Mouse (Mus musculus) monocyte, adult 5-6 weeks (primary cell): Measurements from ENCODE around the gene Smoc1. TPM values are rescaled to one million over a fixed set of nuclear protein-coding genes. Genes with fewer than 3 reads are reported as not detected.

Source experiments
- ATAC-seq: fragments of 153-309, 156-312 bp; replicated peaks from 2 replicates; pipeline ENCODE4 v1.8.0; 2017; ENCODE audit warnings: mild to moderate bottlenecking; ENCODE audit not compliant: low TSS enrichment, insufficient number of reproducible peaks, severe bottlenecking, poor library complexity, low FRiP score
- total RNA-seq: library from RNA; stranded (forward); fragments of 200-1000, 200-491, 200-594 nt; gene quantifications from 3 replicates; pipeline ENCODE4 v1.2.3, GENCODE M21; 2017

The Smoc1 gene
- total RNA-seq, result 0.19 to 0.58 TPM in 2 of 3 replicates, not detected in the other

DNA sequence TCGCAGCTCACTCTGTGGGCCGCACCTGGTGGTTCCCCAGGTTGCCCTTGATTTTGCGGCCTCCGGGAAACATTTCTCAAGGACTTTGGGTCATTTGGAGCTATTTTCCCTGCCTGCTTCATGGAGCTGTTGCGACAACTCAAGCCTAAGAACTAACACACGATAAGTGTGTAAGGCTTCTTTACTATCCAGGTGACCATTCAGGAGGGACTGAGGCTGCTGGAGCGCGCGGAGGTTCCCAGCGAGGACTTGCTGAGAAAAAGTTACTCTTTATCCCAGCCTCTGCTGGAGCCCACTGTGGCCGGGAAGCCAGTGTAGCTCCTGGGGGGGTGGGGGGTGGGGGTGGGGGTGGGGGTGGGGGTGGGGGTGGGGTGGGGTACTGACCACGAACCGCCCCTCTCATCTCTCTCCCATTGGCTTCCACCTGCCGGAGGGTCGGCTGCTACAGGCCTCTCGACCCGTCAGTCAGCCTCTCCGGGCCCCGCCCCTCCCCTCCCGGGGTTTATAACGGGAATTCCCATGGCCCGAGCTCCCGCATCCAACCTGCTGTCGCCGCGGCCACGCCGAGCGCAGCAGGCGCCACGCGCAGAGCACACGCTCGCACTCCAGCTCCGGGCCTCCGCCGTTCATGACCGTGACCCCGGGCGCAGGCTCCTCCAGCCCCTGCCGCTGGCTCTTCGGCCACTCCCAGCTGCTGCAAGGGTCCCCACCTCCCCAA is at the start of gene Smoc1:
Gene Smoc1 (plus strand): TSS at position 532 of the 718 bp plus-strand sequence.
- no peak for ATAC-seq

DNA sequence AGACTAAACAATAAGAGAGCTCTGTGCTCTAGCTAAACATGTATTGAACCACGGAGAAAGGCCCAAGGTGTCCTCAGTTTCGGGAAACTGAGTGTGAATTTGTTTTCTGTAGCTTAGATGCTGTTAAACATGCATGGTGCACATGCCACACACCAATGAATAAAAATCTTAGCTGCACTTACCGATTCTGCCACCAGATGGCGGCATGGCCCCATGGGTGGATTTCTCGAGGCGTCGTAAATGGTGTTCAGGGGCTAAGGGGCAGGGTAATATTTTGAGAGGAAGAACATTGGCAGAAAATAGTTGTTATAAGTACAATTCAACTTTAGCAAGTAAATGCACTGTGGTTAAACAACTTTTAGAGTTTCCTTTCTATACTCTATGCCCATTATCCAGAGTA is 44.3 kb upstream of the Smoc1 start:
- ATAC-seq, result peak; percentile 68; the same call in 1 of the 2 replicates

GRCm38 (mm10) chr12:80983695-80984094 is 42.9 kb upstream of the Smoc1 start:
- ATAC-seq, result no peak

DNA sequence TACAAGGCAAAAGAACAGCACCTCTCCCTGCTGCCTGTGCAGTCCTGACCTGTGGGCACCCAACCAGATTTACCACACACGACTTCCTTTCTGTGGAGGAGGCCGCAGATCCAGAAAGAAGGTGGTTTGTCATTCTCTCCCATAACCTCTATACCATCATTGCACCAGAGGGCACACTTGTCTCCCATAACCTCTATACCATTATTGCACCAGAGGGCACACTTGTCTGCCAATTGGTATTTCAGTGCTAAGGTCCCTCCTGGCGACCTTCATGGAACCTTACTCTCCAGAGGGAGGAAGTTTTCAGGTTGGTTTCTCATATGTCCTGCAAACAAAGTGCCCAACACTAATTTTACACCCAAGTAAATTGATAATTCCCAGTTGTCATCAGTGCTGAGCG is 40.0 kb upstream of the Smoc1 start:
- ATAC-seq, result no peak

- no peak for ATAC-seq
Observed at GRCm38 (mm10) chr12:80988286-80988685, 38.3 kb upstream of the Smoc1 start.

DNA sequence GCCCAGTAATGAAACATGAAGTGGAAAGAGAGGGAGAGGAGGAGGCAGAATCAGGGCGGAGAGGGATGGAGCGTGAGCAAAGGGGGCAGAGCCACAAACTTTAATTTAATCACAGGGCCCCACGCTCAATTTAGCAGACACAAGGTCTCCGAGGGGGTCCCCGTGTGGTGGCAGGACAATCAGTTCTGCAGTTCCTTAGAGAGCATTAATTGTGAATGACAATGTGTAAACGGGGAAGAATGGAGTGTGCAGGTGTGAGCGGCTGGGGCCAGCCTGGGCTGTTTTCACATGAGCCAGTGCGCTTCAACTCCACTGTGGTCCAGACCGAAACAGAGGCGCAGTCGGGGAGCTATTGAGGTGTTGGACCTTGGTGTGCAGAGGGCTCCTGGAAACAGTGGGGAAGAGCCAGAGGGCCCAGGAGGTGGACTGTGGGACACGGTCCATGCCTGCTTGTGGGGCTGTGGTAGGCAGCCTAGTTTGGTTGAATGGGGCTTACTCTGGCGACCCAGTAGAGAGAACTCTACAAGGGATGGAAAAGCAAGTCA is 35.6 kb upstream of the Smoc1 start:
- ATAC-seq, result no peak

GRCm38 (mm10) chr12:80991806-80992205 is 34.8 kb upstream of the Smoc1 start:
- ATAC-seq, result no peak

- no peak for ATAC-seq
Observed at GRCm38 (mm10) chr12:80992540-80993122, 34.0 kb upstream of the Smoc1 start.

DNA sequence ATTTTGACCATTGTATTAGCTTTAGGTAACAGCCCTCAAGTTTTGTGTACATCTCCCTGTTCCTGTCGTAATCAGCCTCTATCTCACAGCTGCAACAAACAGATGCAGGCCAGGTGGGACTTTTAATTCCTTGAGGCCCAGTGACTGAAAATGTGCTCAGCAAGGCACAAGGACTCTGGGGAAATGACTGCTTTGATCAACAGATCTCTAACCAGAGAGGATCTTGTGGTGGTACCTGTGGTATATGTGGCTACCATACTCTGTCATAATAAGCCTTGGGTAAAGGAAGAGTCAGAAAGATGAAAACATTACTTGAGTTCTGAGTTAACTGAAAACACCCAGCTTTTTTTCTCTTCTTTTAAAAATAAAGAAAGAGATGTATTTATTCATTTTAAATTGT is 32.8 kb upstream of the Smoc1 start:
- ATAC-seq, result no peak

GRCm38 (mm10) chr12:80995326-80995725 is 31.3 kb upstream of the Smoc1 start:
- ATAC-seq, result peak; percentile 54; the same call in 1 of the 2 replicates

DNA sequence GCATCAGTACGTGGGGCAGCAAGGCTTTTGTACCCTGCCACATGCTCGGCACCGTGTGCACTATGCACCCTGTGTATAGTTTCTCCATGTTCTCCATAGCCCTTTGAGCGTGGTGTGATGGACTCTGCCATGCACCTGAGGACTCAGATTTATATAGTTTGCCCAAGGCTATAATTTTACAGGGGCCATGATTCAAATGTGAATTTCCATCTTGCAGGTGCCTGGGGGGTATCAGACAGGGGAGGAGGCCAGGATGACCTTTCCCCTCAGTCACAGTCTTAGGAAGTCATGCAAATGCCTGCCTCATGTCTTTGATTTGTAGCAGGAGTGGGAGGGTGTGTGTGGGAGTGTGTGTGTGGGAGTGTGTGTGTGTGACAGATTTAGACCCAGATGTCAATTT is 29.0 kb upstream of the Smoc1 start:
- ATAC-seq, result no peak

DNA sequence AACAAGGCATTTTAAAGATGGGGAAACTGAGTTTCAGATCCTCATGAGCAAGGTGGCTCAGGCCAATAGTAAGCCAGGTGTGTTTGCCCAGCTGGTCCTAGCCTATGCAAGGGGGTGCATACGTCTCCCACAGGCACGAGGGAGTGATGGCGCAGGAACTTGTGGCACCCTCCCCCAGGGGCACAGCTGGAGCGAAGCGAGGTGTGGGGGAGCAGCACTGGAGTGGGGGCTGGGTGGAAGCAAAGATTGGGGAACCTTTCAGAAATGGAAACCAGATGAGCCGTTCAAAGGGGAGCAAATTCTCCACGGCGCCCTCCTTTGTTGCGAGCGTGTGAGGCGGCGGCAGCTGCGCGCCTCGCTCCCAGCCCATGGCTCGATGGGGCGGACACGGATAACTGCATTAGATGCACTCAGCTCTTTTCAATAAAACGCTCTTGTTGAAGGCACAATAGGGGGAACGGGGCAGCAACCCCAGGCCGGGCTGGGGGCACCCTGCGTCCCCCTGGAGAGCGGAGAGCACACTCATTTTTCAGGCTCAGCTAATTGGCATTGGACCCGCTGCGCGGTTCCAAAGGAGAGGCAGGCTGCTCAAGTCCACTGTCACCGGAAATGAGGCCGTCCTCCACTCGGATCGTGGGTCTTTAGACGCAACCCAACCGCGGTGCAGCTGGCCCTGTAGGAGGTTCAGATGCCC is 27.9 kb upstream of the Smoc1 start:
- no peak for ATAC-seq

DNA sequence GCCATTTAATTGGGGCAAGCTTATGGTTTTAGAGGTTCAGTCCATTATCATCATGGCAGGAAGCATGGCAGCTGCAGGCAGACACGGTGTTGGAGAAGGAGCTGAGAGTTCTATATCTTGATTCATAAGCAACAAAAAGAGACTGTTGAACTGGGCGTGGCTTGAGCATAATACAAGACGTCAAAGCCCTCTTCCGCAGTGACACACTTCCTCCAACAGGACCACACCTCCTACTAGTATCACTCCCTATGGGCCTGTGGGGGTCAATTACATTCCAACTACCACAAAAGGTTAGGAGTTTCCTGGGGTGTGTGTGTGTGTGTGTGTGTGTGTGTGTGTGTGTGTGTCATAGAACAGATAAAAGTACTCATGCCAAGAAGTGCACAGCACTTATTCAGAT is 25.7 kb upstream of the Smoc1 start:
- no peak for ATAC-seq

DNA sequence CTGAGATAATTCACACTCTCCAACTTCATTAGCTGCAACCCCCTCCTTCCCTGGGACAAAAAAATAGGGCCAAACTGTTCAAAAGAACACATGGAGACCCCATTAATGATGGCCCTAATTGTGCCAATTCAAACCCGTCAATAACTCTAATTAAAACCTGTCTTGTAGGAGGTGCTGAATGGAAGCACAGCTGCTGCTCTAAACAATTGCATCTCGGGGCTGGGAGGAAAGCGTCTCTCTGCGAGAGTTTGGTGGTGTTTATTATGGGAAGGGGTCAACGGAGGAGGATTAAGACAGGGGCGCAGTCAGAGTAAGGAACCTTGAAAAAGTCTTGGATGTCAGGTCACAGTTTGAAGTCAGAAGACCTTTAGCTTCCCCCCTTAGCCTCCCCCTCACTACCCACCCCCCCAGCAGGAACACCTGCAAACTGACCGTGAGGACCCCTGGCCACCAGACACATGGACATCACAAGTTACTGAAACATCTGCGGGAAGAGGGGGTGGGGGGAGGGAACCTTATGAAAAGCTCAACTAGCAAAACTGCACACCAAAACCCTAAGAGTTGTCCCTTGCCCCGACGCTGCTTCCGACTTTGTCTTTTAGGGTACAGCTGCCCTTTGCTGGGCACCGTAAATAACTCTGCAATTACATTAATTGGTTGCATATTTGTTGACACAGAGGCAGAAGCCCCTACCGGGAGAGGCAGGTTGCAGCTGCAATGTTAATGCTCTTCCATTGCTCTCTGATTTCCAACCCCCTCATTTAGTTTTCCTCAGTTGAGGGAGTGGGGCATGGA is 23.6 kb upstream of the Smoc1 start:
- ATAC-seq, result no peak

DNA sequence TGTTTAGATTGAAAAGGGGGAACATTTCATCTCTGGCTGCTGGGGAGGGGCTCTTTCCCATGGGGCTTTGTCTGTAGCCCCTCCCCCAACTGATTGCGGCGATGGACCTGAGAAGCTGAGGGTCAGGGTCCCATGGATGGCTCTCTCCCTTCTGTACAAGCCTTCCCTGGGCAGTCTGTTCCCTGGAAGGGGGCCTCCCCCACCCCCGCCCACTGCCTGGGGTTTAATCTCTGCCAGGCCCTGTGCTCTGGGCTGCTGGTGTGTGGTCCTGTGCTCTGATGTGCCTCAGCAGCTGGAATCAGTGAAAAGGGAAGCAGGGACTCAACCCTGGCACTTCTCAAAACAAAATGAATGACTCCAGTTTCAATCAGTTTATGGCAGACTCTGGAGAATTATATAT is 16.8 kb upstream of the Smoc1 start:
- no peak for ATAC-seq

- no peak for ATAC-seq
Observed at GRCm38 (mm10) chr12:81011994-81012393, 14.6 kb upstream of the Smoc1 start.

DNA sequence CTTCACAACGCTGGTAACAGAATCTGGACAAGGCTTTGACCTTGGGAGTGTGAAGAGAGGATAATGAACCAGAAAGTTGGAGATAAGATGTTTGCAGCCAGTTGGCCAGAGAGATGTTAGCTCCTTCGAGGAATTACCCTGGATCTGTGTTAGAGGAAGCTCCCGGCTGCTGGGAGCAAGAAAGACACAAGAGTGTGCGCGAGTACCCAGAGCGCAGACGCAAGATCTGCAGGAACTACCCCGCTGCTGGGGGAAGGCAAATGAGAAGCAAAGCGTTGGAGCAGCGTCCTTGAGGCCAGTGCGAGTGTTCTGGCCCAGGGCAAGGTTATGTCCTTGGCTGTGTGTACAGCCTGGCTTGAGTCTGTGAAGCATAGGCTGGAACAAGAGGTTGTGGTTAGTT is 13.1 kb upstream of the Smoc1 start:
- no peak for ATAC-seq

GRCm38 (mm10) chr12:81017624-81018023 is 9.0 kb upstream of the Smoc1 start:
- ATAC-seq, result no peak
